Mouse (Mus musculus) midbrain, embryonic 11.5 days (tissue): ENCODE measurements at regions not wholly inside any gene's neighbourhood (a gene's known extent, or its start where the extent isn't known, plus 50 kb on each side); places are given as distances from the start of the nearest gene placed in this dataset.

Source experiments
- ATAC-seq: fragments of 200-750 bp; cut with Nextera tagmentation; 2 replicates; pipeline ENCODE4 v1.8.0; 2017; ENCODE audit warnings: moderate TSS enrichment, moderate library complexity; ENCODE audit not compliant: low FRiP score
- DNase-seq: peaks from one replicate; pipeline ENCODE4 v3.0.0; 2015; ENCODE audit warnings: low spot score; ENCODE audit errors: missing footprints
- H3K27ac ChIP-seq: fragments of 300-500 bp; sonication (generic); 2 replicates; pipeline ENCODE4 v1.5.1; 2014; ENCODE audit warnings: low read depth, low read length
- H3K27me3 ChIP-seq: fragments of 300-500 bp; sonication (generic); 2 replicates; pipeline ENCODE4 v1.6.1; 2014; ENCODE audit warnings: mild to moderate bottlenecking, low read length, moderate library complexity, mixed read lengths; ENCODE audit not compliant: control insufficient read depth, insufficient read depth
- H3K36me3 ChIP-seq: fragments of 300-500 bp; sonication (generic); 2 replicates; pipeline ENCODE4 v1.6.1; 2014; ENCODE audit warnings: mild to moderate bottlenecking, low read length, moderate library complexity, mixed read lengths; ENCODE audit not compliant: control insufficient read depth, insufficient read depth
- H3K4me1 ChIP-seq: fragments of 300-500 bp; sonication (generic); 2 replicates; pipeline ENCODE4 v1.6.1; 2014; ENCODE audit warnings: low read length; ENCODE audit not compliant: control insufficient read depth, insufficient read depth
- H3K4me2 ChIP-seq: fragments of 300-500 bp; sonication (generic); 2 replicates; pipeline ENCODE4 v1.6.1; 2014; ENCODE audit warnings: mild to moderate bottlenecking, moderate library complexity
- H3K4me3 ChIP-seq: fragments of 300-500 bp; sonication (generic); 2 replicates; pipeline ENCODE4 v1.5.1; 2014; ENCODE audit warnings: low read depth, low read length
- H3K9ac ChIP-seq: fragments of 300-500 bp; sonication (generic); 2 replicates; pipeline ENCODE4 v1.6.1; 2014; ENCODE audit warnings: low read length
- H3K9me3 ChIP-seq: fragments of 300-500 bp; sonication (generic); 2 replicates; pipeline ENCODE4 v1.6.1; 2016; ENCODE audit warnings: low read length; ENCODE audit not compliant: control insufficient read depth
- WGBS: fragments of 180-500 bp; shearing (Covaris S2); extraction: QIAGEN DNeasy Blood & Tissue Kit; methylation state at CpG from one replicate; pipeline ENCODE4 v1.1.7; 2014; 5-methylcytosine and 5-hydroxymethylcytosine counted together

DNA sequence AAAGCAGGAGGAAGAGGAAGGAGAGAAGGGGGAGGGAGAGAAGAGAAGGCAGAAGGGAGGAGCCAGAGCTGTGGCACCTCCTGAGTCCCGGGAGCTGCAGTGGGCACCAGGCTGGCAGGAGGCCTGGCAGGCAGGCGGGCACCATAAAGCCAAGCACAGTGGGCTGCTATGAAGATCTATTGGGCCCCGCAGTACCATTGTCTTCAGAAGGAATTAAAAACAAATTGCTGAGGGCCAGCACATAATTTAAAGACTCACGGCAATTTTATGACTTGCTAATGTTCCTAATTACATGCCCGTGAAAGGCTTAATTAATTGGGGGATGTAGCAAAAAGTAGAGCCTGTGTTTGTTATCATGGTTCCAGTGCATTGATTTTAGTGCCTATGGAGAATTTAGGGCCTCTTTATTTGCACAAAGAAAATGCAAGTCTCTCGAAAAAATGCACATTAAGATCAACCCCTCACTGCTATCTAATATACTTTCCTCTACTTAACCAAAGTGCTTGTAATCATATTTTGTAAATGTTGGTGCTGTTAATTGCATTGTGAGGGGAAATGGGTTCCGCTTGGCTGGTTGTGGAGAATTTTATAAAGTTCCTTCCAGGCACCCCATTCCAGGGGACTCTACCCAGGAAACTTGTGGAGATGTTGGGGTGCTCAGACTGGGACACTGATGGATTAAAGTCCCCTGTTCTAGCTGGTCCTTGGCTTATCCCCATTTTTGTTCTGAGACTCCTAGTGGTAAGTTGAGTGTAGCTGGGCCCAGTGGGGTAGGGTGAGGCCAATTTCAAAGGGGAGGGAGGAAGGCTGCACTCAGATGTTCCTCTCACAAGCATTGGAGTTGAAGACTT, 85.7 kb upstream of the Lhx1 start:
- Histone ChIP-seq H3K27ac (no peak overlapping the region), H3K4me1 (no peaks in the 10 kb centered on the region), H3K36me3 (no peaks in the 10 kb centered on the region), H3K9ac (no peak overlapping the region), H3K4me2 (no peak overlapping the region), H3K27me3 (no peaks in the 10 kb centered on the region), H3K4me3 (no peak overlapping the region), H3K9me3 (no peaks in the 10 kb centered on the region)
- DNase-seq (no peak), ATAC-seq (no peak)
- 76% methylated on average over 7 of the region's 7 CpGs for WGBS

DNA sequence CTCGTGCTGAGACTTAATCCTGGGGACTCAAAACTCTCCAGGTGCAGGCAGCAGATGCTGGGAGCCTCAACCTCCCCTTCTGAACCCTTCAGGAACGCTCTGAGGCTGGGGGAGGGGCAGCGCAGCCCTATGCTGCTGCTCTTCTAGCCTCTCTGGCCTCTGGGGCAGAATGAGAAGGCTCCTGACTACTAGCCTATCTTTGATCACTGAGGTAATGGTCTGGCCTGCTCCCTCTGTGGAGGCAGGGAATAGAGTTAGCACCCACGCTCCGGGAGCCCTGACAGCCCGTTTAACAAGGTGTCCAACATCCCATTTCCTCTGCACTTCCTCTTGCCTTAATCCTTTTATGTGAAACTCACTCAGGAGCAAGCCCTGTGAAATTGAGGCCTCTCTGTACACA, 79.4 kb upstream of the Lhx1 start:
- Histone ChIP-seq H3K4me1 (peaks cover 7% of the 10 kb centered on the region), H3K27ac (no peak overlapping the region), H3K4me3 (no peak overlapping the region), H3K9me3 (no peaks in the 10 kb centered on the region), H3K9ac (no peak overlapping the region), H3K4me2 (no peak overlapping the region), H3K36me3 (no peaks in the 10 kb centered on the region), H3K27me3 (no peaks in the 10 kb centered on the region)
- WGBS: 2% methylated on average over 6 of the region's 6 CpGs
- ATAC-seq (no peak), DNase-seq (no peak)

DNA sequence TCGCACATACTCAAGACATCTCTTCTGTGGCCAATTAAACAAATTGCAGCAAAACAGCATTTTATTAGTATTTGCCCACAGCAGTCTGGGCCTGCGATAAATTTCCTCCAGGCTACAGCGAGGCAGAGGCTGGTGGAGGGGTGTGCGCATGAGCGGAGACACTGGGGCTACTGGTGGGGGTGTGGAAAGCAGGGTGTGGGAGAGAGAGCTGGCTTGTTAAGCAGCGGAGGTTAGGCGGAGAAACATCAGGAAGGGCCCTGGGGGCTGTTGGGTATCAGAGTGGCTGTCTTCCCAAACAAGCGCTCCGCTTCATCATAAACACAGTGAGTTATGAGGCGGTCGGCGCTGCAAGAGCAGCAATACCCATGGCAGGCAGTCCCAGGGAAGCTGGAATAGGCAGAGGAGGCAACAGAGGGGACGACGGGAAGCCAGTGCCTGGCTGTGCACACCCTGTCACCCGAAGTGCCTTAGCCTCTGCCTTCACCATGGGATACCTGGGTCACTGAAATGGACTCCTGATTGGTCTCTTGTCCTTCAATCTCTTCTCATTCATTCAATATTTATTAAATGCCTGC, 74.0 kb upstream of the Lhx1 start:
- no peak overlapping the region for H3K9ac ChIP-seq
- no peak for ATAC-seq
- H3K27ac ChIP-seq: no peak overlapping the region
- no peaks in the 10 kb centered on the region for H3K36me3 ChIP-seq
- no peaks in the 10 kb centered on the region for H3K27me3 ChIP-seq
- H3K9me3 ChIP-seq: no peaks in the 10 kb centered on the region
- 75% methylated on average over 15 of the region's 15 CpGs for WGBS
- DNase-seq: peak; percentile 77
- no peak overlapping the region for H3K4me2 ChIP-seq
- no peak overlapping the region for H3K4me3 ChIP-seq
- H3K4me1 ChIP-seq: no peaks in the 10 kb centered on the region; the same call in 1 of the 2 replicates

DNA sequence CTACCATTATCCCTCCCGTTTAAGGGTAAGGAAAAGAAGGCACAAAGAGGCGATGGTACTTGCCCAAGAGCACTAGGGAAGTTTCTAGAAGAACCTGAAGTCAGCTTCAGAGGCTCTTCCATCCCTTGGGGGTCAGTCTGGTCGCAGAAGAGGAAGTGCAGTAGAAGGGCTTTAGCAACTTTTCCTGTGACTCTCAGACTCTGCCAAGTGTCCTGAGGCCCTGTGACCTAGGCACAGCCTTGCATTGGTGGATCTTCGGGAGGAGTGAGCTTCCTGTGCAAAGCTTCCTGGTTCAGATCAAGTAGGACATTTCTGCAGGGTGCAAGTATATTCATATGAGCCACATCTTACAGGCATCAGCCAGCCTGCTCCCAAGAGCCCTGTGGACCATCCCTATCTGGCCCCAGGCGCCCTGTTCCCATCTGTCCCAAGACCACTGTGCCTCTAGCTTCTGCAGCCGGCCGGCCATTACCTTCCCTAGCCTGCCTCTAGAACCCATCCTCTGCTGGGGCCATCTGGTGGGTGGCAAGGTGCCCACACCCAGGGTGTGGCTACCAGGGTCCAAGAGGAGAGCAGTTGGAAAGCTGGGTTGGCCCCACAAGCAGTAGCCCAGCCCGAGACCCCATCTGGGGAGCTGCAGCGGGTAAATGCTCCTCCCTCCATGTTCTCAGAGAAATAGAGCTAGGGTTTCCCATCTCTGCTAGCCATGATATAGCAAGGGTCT, 72.4 kb upstream of the Lhx1 start:
- Histone ChIP-seq H3K36me3 (no peaks in the 10 kb centered on the region), H3K4me1 (no peaks in the 10 kb centered on the region), H3K4me3 (no peak overlapping the region), H3K27ac (no peak overlapping the region), H3K9ac (no peak overlapping the region), H3K9me3 (no peaks in the 10 kb centered on the region), H3K4me2 (no peak overlapping the region), H3K27me3 (no peaks in the 10 kb centered on the region)
- 83% methylated on average over 9 of the region's 9 CpGs for WGBS
- peak; percentile 82 for DNase-seq
- no peak for ATAC-seq

DNA sequence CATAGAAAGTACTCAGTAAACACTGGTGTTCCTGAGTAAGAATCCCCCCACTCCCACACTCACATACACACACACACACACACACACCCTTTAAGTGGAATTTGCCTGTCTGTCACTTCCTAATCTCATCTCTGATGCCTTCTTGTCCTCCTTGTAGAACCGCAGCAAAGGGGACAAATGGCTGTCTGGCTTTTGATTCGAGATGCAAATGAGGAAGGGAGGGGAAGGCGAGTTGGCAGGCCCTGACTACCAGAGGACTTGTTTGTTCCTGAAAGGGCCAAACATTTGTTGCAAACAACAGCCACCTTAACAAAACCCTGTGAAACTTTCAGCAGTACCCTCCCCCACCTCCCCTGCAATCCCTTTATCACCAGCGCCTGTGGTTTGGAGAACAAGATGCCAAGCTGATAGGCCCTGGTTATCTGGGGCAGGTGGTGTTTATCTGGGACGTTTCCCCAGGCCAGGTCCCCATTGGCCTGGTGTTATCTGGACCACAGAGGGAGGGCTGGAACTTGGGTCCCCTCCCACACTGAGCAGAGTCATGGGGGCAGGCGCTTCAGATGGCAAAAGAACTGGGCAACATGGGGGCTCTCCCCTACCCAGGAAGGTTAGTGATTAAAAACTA, 67.5 kb upstream of the Lhx1 start:
- 33% methylated on average over 6 of the region's 6 CpGs for WGBS
- H3K9me3 ChIP-seq: no peaks in the 10 kb centered on the region
- H3K4me3 ChIP-seq: no peak overlapping the region
- H3K27me3 ChIP-seq: no peaks in the 10 kb centered on the region
- H3K4me1 ChIP-seq: no peaks in the 10 kb centered on the region
- no peak overlapping the region for H3K4me2 ChIP-seq
- DNase-seq: no peak
- H3K36me3 ChIP-seq: no peaks in the 10 kb centered on the region
- H3K9ac ChIP-seq: no peak overlapping the region
- no peak for ATAC-seq
- no peak overlapping the region for H3K27ac ChIP-seq

DNA sequence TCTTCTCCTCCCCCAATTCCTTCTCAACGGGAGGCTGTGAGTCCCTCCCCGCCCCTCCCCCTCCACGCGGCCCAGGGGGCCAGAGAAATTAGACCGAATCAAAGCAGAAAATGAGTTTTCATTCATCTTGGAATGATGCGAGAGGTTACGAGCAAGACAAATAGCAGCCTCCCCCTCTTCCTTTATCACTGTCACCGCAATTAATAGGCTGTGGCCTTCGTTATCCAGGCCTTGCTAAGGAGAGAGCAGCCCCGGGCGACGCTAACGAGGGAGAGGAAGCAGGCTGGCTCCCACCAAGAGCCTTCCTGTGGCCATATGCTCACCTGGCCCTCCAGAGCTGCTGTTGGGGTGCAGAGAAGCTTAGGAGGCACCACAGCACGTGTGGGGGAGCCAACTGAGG, 61.8 kb upstream of the Lhx1 start:
- Histone ChIP-seq H3K36me3 (no peaks in the 10 kb centered on the region), H3K27ac (no peak overlapping the region), H3K9ac (no peak overlapping the region), H3K9me3 (no peaks in the 10 kb centered on the region), H3K27me3 (no peaks in the 10 kb centered on the region), H3K4me2 (no peak overlapping the region), H3K4me1 (peaks cover 20% of the 10 kb centered on the region), H3K4me3 (no peak overlapping the region)
- DNase-seq: no peak
- ATAC-seq: no peak
- WGBS: 39% methylated on average over 14 of the region's 14 CpGs

DNA sequence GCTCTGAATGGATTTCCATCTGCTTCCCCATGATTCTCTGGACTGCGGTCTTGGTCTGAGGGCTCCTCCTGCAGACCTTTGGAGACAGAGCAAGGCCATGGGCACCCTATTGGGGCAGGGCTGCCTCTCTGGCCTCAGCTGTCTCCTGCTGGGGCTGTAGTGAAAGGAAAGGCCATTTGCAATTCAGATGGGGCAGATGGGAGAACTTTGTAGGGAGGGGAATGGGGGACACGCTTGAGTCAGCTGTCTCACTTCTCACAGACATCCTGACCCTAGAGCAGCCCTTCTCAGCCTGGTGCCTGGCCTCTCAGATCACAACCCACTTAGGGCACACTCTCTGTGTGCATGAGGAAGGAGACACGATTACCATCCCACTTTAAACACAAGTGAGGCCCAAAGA, 60.3 kb upstream of the Lhx1 start:
- ATAC-seq (peak; percentile 85), DNase-seq (no peak)
- no peak overlapping the region for H3K4me2 ChIP-seq
- H3K36me3 ChIP-seq: no peaks in the 10 kb centered on the region
- no peaks in the 10 kb centered on the region for H3K9me3 ChIP-seq
- no peak overlapping the region for H3K4me3 ChIP-seq
- peak overlapping the region; percentile 60 for H3K27ac ChIP-seq
- H3K4me1 ChIP-seq: peaks cover 20% of the 10 kb centered on the region
- H3K9ac ChIP-seq: no peak overlapping the region
- H3K27me3 ChIP-seq: no peaks in the 10 kb centered on the region
- 14% methylated on average over 3 of the region's 3 CpGs for WGBS

DNA sequence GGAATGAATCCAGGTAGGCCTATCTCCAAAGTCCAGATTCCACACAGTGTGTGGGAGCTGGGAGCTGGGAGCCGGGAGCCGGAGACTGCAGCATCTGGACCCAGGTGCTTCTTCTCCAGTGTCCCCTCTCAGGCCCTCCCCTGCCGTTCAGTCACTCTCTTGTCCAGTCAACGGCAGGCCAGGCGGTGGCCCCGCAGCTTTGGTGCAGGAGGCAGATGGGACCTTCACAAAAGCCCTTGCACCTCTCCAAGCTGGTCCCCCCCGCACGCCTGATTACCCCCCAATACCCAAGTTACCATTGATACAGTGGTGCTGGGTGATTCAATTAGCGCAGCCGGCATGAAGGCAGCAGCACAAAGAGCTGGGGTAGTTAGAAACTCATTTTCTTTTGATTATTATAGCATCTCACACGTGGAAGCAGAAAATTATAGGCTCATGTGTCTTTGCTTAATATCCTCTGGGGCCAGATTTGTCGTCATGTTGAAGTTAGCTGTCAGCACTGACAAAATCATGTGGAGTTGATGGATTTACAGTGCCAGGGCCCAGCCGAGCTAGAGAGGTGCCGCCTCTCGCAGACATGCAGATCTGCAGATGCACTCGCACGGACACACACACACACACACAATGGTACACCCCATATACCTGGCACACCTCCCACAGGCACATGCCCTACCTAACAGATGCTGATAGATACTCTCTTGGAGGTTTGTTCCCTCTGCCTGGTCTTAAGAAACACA, 53.6 kb upstream of the Lhx1 start:
- no peak overlapping the region for H3K4me3 ChIP-seq
- DNase-seq (no peak), ATAC-seq (peak; percentile 50; the same call in 1 of the 2 replicates)
- 56% methylated on average over 17 of the region's 17 CpGs for whole genome bisulfite sequencing
- H3K9ac ChIP-seq: no peak overlapping the region
- no peak overlapping the region for H3K4me2 ChIP-seq
- H3K9me3 ChIP-seq: no peaks in the 10 kb centered on the region
- H3K27ac ChIP-seq: no peak overlapping the region
- no peaks in the 10 kb centered on the region for H3K36me3 ChIP-seq
- H3K4me1 ChIP-seq: peaks cover 22% of the 10 kb centered on the region
- peaks cover 3% of the 10 kb centered on the region; the same call in 1 of the 2 replicates for H3K27me3 ChIP-seq
